Mouse (Mus musculus) thymus, adult 2 months (tissue): ENCODE results near the gene Klf4.

Experiments used
- CTCF ChIP-seq: fragments of 200-500 bp; IDR thresholded peaks from 2 replicates; pipeline ENCODE4 v1.5.1; 2012; ENCODE audit warnings: mild to moderate bottlenecking, control low read depth, low read length, moderate library complexity, borderline replicate concordance; ENCODE audit not compliant: control insufficient read depth, poor library complexity, insufficient read depth; ENCODE audit errors: extremely low read depth
- POLR2A ChIP-seq: fragments of 200-500 bp; IDR thresholded peaks from 2 replicates; pipeline ENCODE4 v1.6.1; 2012; ENCODE audit warnings: mild to moderate bottlenecking, low read length, control low read depth, moderate library complexity; ENCODE audit not compliant: control insufficient read depth, poor library complexity, insufficient read depth; ENCODE audit errors: extremely low read depth

DNA sequence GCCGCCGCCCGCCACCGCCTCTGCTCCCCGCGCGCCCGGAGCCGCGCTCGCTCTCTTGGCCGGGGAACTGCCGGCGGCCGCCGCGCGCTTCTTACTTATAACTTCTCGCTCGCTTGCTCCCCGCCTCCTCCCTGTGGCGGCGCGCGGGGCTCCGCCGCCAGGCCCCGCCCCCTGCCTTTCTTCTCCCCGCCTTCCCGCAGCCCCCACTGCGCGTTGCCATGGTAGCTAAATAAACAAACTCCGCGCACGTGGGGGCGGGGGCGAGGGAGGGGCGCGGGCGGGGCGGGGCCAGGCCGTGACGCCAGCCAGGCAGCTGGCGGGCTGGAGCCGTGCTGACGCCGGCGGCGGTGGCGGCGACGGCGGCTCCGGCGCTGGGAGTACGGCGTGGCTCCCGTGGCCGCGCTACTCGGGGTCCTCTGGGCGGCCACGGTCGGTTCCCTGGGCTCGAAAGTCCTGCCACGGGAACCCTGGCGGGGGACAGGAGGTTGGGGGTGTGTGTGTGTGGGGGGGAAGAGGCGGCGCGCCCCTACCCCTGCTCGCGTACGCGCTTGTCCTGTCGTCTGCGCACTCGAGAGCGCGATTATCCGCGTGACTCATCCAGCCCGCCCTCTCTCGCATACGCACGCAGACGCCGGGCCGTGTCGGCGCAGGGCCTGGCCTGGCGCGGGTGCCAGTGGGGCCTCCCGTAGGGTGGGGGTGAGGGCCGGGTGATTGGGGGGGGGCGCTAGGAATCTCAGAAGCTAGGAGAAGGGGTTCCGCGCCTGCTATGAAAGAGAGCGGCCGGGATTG is at the start of gene Klf4:
- peak; percentile 36; the same call in 1 of the 2 replicates for TF ChIP-seq POLR2A
- no peak for TF ChIP-seq CTCF
